Mouse (Mus musculus) liver, embryonic 14.5 days (tissue): ENCODE results near the gene Sdr42e1.

Source experiments
- CTCF ChIP-seq: IDR thresholded peaks from 2 replicates; pipeline ENCODE4 v1.5.1; 2016; ENCODE audit warnings: antibody characterized with exemption, low read depth, control low read depth
- EP300 ChIP-seq: IDR thresholded peaks from 2 replicates; pipeline ENCODE4 v1.6.1; 2016; ENCODE audit warnings: antibody characterized with exemption, low read depth

GRCm38 (mm10) chr8:117701246-117701645, 27.8 kb upstream of the Sdr42e1 start:
- TF ChIP-seq EP300: no peak
- no peak for TF ChIP-seq CTCF
